Mouse (Mus musculus): ENCODE measurements around the gene Smpdl3a.

GRCm38 (mm10) chr10:57835094-57835493 is 41.0 kb downstream of the Smpdl3a start:
- no peak for TF ChIP-seq POLR2A (IDR thresholded peaks at IDR 0.05; ENCODE audit: borderline replicate concordance, control insufficient read depth, low read depth, low read length)
- no peak for TF ChIP-seq CTCF (IDR thresholded peaks at IDR 0.05; ENCODE audit: control insufficient read depth, insufficient read depth, low read length)

Data from bone marrow, adult 2 months (tissue).